ENCODE assay signal across 21 mouse cellular contexts in genomic region chr2:101717162-101717561, GRCm38 (mm10).
"Had no signal": no experiment of that assay in that cellular context is flagged by ENCODE, and none has a peak within 500 bp of the region (broad histone marks: within the 10 kb centered on the region; RNA-seq: fewer than 3 reads in every experiment).

No protein-coding gene starts in this region.

- H3K4me1 ChIP-seq: limb, embryonic 10.5 days; limb, embryonic 13.5 days; liver, embryonic 12.5 days; liver, embryonic 15.5 days; stomach, embryonic 15.5 days had no signal

- H3K9ac ChIP-seq: limb, embryonic 13.5 days; liver, embryonic 12.5 days; liver, embryonic 15.5 days; neural tube, embryonic 13.5 days; stomach, embryonic 15.5 days had no signal

- ATAC-seq: intestine, postnatal 0 days; liver, embryonic 12.5 days; midbrain, embryonic 16.5 days had no signal

- H3K4me3 ChIP-seq: layer of hippocampus, adult 2 months; limb, embryonic 10.5 days; limb, embryonic 13.5 days; liver, embryonic 12.5 days; liver, embryonic 15.5 days; myocyte; neural tube, embryonic 13.5 days; stomach, embryonic 15.5 days had no signal

- DNase-seq: kidney, adult 2 months; kidney, postnatal 10 days; layer of hippocampus, adult 9-11 months; liver; lung, adult 18-20 months; lung, postnatal 14 days; retina, postnatal 1 day; right cerebral cortex, postnatal 25 days; spleen, adult 18-20 months; thymus, postnatal 25 days had no signal

- H3K27me3 ChIP-seq: limb, embryonic 13.5 days; liver, embryonic 12.5 days; liver, embryonic 15.5 days; neural tube, embryonic 13.5 days; stomach, embryonic 15.5 days had no signal

- H3K36me3 ChIP-seq: liver, embryonic 15.5 days; neural tube, embryonic 13.5 days; stomach, embryonic 15.5 days had no signal

- H3K4me2 ChIP-seq: limb, embryonic 13.5 days; liver, embryonic 12.5 days; liver, embryonic 15.5 days; neural tube, embryonic 13.5 days; stomach, embryonic 15.5 days had no signal

- H3K9me3 ChIP-seq: limb, embryonic 10.5 days; limb, embryonic 13.5 days; liver, embryonic 12.5 days; liver, embryonic 15.5 days; neural tube, embryonic 13.5 days; stomach, embryonic 15.5 days had no signal

- H3K27ac ChIP-seq: layer of hippocampus, adult 2 months; limb, embryonic 10.5 days; limb, embryonic 13.5 days; liver, embryonic 12.5 days; liver, embryonic 15.5 days; macrophage; neural tube, embryonic 13.5 days; stomach, embryonic 15.5 days had no signal
